Mouse (Mus musculus) brown adipose tissue, adult 24 weeks (tissue): ENCODE data around the gene Ociad1. TPM values are rescaled to one million over a fixed set of nuclear protein-coding genes. Genes with fewer than 3 reads are reported as not detected.

Experiments
- H3K27ac ChIP-seq: fragments of 200-500 bp; replicated peaks from 2 replicates; pipeline ENCODE4 v1.5.1; 2012; ENCODE audit warnings: low read depth, mild to moderate bottlenecking, low read length
- H3K4me1 ChIP-seq: fragments of 200-500 bp; 2 replicates; pipeline ENCODE4 v1.6.1; 2012; ENCODE audit warnings: low read length, mixed read lengths; ENCODE audit not compliant: control insufficient read depth, insufficient read depth, insufficient read length
- H3K4me3 ChIP-seq: fragments of 200-500 bp; 2 replicates; pipeline ENCODE4 v1.5.1; 2012; ENCODE audit warnings: low read depth, mild to moderate bottlenecking, low read length, moderate library complexity; ENCODE audit not compliant: insufficient read depth
- polyA plus RNA-seq: library from polyadenylated mRNA; stranded (reverse); fragments of >200 nt; gene quantifications from 2 replicates; pipeline ENCODE4 v1.2.4, GENCODE M21; 2012; ENCODE audit not compliant: missing spikeins, insufficient read depth, insufficient read length

Ociad1 gene
- polyA plus RNA-seq, 1 experiment = 384 TPM

DNA sequence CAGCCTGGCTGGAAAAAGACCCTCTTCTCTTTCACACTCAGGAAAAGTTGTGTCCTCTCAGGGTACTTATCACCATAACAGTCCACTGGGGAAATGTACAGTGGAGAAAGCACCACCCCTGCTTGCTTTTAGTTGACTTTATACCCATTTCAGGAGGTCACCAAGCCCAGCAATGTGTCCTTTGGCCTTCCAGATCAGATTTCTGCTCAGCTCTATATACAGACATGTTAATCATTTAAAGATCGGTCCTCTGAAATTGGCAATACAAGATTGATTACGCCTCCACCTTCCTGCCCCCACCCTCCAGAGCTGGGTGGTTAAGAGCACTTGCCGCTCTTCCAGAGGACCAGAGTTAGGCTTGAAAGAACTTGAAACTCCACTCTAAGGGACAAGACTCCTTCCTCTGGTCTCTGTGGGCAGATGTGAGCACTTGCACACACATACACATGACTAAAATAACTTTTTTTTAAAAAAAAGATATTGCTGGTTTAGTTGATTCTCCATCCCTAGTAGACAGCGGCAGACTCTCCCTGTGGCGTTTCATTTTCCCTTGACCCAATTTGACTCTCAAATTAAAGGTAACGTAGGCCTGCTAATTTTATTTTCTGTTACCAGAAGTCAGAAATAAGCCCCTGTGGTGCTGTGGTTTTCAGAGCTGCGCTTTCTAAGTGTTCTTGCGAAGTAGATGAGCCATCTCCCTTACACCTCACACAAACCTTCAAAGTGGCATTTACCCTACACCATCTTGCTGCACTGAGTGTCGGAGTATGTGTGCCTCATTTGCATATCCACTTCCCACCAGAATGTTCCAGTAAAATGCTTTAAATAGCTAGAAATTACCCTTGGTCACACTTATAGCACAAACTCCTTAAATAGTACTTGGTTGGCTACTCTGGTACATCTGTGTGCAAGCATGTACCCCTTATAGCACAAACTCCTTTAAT lies 47.5 kb downstream of the Ociad1 start:
- Histone ChIP-seq H3K4me3 (no peak overlapping the region), H3K27ac (no peak overlapping the region), H3K4me1 (no peaks in the 10 kb centered on the region)

DNA sequence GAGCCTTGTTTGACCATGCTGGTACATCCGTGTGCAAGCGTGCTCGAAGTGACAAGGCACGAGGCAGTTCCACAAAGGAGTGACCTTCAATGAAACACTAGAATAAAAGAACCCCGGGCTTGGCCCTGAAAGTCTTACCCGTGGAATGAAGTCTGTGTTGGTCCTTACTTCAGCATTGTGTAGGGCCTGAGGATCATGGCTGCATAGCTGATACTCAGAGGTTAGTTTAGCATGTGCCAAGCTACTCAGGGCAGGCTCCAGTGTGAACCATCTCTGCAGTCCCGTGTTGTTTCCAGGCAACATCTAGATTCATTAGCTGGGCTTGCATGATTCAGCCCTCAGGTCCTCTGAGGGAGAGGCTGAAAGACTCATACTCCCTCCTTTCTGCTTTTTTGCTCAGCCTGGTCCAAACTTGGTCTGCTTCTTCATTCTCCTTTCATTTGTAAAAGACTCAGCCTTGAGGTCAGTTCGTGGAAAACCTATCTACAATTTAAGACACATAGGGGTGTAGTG lies 48.2 kb downstream of the Ociad1 start, which contains the start of gene Ociad2:
Ociad2 (minus strand) TSS at position 306 of the 513 bp plus-strand sequence.
- Histone ChIP-seq H3K27ac (no peak within 1 kb of the TSS), H3K4me3 (no peak within 1 kb of the TSS), H3K4me1 (no peaks in the 10 kb centered on the region)

DNA sequence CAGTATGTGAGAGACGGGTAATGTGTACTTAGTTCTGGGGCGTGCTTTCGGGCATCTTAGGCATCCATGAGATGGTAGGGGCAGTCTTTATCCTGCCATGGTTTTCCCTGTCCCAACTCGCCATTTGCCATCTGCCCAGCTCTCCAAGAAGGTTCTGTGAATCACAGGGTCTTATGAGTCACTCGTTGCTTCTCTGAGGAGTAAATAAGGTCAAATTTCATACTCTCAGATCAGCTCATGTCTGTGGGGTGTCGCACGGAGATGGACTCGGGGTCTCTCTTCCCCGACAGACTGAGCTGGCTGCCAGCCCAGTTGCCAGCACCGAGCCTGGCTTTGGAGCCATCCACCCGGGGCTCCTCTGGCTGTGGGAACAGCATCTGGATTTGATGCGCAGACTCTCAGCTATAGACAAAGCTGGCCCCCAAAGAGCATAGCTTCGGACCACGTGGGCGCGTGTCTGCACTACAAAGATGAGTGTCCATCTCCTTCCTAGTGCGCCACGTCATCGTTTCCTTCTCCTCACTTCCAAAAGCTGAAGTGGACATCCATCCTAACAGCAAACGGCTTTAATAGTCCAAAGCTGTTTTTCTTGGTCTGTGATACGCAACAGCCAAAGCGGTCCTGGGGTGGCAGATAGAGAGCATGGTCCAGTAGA lies 50.2 kb downstream of the Ociad1 start:
- no peak overlapping the region for H3K4me3 ChIP-seq
- H3K4me1 ChIP-seq = no peaks in the 10 kb centered on the region
- H3K27ac ChIP-seq = no peak overlapping the region

DNA sequence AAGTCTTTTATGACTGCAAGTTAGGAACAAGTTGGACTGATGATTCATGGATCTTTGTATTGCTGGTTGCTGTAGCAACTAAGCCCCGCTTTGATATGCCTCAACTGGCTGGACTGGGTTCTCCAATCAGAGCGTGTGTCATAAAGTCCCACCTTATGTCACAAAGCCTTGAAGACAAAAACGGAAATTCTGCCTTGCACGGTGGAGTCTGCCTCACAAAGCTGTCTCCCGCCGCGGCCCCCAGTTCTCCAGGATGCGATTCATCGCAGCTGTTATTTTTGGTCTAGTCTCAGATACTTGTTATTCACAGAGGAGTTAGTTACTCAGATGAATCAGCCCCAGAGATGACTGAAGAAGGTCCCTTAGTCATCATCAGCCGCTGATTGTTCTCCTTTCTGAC lies 51.7 kb downstream of the Ociad1 start:
- Histone ChIP-seq H3K27ac (no peak overlapping the region), H3K4me1 (no peaks in the 10 kb centered on the region), H3K4me3 (no peak overlapping the region)

DNA sequence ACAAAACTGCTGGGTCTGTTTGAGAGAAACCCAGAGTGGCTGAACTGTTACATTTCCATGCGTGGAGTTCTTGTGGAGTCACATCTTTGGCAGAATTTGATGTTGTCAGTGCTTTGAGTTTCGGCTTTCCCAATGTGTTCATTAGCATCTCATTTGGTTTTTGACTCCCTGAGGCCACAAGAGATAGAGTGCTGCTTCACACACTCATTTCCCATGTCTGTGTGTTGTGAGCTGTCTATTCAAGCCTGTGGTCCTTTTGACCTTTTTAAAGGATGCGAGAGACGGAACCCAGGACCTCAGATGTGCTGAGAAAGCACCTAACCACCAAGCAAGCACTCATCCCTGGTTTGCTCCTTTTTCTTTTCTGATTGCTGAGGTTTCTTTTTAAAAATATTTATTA lies 52.7 kb downstream of the Ociad1 start:
- Histone ChIP-seq H3K4me3 (no peak overlapping the region), H3K4me1 (no peaks in the 10 kb centered on the region), H3K27ac (no peak overlapping the region)

DNA sequence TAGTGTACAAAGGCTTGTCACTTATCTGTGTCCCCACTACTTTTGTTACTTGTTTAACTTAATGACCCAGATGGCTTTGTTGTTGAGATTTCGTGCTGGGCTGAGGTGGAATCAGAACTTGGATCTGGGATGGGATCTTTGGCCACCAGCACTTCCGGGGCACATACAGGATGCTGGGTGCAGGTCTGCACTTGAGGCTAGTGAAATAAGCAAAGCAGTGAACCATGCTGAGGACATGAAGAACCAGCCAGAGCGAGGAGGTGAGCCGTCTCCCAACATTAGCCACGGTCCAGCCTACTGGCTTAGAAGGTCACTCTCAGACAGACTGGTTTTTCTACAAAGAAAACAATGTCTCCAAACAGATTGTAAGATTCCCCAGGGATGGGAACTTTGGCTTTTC lies 56.9 kb downstream of the Ociad1 start:
- no peaks in the 10 kb centered on the region for H3K4me1 ChIP-seq
- H3K4me3 ChIP-seq = no peak overlapping the region
- H3K27ac ChIP-seq = no peak overlapping the region

DNA sequence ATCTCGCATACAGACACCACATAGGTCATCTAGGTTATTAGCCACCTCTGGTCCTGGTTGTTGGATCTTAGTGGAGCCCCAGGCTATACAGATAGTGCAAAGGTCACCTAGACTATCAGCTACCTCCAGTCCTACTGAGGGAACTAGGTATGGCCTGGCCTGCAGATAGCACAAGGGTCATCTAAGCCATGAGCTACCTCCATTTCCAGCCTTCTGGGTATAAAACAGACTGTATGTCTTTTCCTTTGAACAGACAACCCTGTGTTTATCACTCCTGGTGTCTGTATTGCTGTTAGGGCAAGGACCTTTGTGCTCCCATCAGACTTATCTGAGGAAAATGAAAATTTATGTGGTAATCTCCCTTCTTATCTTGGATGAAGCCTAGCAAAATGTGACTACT lies 59.2 kb downstream of the Ociad1 start:
- H3K4me3 ChIP-seq = no peak overlapping the region
- no peaks in the 10 kb centered on the region for H3K4me1 ChIP-seq
- H3K27ac ChIP-seq = no peak overlapping the region

DNA sequence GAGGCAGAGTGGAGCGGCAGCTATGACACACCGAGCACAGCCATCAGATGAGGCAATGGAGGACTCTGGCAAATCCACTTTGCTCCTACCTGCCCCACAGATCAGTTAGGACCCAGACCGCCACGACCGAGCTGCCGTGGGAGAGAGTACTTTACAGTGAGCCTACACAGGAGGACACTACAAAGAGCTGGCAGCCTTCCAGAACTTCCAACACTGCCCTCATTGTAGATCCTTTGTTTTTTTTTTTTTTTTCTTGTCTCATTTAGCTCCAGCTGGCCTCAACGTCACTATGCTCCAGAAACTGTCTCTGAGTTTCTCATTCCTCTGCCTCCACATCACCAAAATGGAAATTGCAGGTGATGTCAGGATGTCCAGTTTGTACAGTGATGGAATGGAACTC lies 60.9 kb downstream of the Ociad1 start:
- Histone ChIP-seq H3K4me3 (no peak overlapping the region), H3K4me1 (no peaks in the 10 kb centered on the region), H3K27ac (no peak overlapping the region)

DNA sequence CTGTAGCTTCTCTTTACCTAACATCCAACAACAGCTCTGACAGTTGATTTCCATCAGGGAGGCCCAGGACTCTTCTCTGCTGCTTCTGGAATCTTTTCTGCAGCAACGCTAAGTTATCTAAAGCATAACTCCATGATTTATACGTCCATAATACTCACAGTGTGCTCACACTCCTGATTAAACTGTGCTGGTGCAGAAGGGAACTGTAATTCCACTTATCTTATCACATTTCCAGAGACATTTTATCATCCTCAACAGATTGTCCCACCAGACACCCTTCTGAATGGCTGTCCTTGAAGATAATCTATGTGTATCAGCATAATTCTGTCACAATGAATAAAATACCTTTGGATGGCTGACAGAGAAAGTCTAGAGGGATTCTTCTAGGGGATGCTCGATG lies 61.4 kb downstream of the Ociad1 start:
- H3K4me3 ChIP-seq = no peak overlapping the region
- H3K27ac ChIP-seq = no peak overlapping the region
- no peaks in the 10 kb centered on the region for H3K4me1 ChIP-seq

DNA sequence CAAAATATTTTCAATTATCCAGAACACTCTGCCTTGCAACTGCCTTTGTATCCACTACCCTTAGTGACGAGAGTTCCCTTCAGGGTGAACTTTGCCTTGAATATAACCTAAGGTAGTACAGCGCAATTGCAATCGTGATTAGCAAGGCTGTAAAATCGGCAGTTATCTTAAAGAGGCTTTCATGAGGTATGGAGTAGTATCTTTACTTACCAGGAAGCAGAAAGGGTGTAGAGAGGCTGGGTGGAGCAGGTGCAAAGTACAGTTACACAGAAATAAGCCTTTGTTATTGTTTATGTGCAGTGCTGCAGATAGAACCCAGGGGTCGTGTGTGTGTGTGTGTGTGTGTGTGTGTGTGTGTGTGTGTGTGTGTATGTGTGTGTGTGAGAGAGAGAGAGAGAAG lies 62.8 kb downstream of the Ociad1 start:
- Histone ChIP-seq H3K27ac (no peak overlapping the region), H3K4me3 (no peak overlapping the region), H3K4me1 (no peaks in the 10 kb centered on the region)

DNA sequence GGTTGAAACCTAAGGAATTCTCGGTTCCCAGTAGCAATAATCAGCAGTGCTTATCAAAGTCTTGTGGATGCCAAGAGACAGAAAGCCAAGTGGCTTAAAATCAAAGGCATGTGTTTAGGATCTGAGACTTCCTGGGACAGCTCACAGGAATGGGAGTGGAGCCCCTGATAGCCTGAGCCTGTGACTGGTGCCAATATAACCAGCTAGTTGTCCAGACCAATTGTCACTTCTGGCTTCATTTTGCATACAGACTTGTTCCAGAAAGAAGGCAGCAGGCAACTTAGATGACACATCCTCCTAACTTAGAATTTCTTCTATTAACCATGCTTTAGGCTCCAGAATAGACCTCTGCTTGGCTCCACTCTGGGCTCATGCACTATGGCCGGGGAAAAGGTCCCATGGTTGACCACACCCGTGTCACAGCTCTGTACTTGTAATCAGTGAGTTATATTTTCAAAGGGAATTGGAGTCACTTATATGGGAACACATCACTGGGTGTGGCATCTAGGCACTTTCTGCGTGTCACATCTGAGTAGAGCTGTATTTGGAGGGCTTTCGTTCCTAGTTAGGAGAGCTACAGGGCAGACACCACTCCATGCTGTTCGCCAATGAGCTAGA lies 66.7 kb downstream of the Ociad1 start:
- Histone ChIP-seq H3K27ac (no peak overlapping the region), H3K4me3 (no peak overlapping the region), H3K4me1 (no peaks in the 10 kb centered on the region)

DNA sequence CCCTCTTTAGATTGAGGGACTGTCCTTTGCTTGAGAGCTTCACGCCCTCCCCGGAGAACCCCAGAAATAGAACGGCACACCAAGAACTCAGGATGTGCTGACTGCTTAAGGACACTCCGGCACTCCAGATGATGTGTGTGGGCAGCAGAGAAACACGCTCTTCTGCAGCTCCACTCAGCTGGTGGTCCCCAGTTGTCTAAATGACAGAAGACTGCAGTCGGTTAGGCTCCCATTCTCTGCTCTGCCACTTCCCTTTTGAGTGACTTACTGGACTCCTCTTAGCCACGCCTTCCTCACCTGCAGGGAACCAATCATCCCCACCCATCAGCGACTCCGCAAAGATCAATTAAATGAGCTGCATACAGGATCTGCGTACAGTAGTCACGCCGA lies 67.2 kb downstream of the Ociad1 start:
- Histone ChIP-seq H3K4me1 (no peaks in the 10 kb centered on the region), H3K4me3 (no peak overlapping the region), H3K27ac (no peak overlapping the region)

DNA sequence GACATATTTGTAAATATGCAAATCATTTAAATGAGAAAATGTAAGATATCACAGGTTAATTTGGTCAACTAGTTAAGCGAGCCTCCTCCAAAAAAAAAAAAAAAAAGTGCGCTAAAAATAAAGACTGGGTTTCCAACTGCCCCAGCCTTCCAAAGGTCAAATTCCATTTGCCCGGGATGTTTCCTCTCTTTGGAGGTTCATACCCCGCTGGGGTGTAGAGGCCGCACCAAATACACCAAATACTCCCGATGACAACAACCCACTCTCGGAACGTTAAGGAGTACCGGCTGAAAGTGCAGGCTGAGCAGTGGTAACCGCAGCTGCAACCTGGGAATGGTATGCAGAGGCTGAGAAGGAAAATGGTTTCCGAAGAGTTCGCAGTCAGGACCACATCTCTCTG lies 67.7 kb downstream of the Ociad1 start:
- no peaks in the 10 kb centered on the region for H3K4me1 ChIP-seq
- no peak overlapping the region for H3K27ac ChIP-seq
- H3K4me3 ChIP-seq = no peak overlapping the region

DNA sequence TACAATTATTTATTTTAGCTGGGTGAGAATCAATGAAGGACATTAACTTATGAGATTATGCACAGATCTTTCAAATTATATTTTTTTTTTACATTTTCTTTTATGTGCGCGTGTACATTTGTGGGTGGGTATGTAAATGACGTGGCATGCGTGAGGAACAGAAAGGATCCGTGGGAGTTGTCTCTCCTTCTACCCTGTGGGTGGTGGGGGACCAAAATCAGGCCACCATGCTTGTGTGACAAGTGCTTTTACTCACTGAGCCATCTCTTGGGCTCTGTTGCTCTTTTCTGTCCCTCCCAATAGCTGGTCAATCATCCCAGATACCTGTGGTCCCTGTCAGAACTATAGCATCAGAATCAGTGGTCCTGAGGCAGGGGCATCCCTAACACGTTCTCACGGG lies 69.8 kb downstream of the Ociad1 start:
- H3K27ac ChIP-seq = no peak overlapping the region
- H3K4me3 ChIP-seq = no peak overlapping the region
- no peaks in the 10 kb centered on the region for H3K4me1 ChIP-seq

DNA sequence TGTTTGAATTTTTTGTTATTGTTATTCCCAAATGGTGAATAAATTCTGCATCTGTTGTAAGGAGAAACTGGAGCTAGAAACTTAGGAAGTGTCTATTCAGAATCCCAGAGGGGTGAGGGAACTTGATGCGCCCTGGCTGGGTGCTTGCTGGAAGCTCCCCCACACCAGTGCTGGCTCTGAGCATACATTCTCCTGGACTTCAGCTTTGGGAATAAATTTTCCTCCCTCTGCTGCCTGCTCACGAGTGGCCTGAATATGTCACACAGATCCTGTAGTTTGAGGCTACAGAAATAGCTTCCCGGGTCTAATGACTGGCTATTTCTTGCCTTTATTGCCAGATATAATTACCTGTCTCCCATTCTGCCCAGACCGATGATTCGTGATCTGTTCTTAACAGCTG lies 70.2 kb downstream of the Ociad1 start:
- Histone ChIP-seq H3K27ac (no peak overlapping the region), H3K4me3 (no peak overlapping the region), H3K4me1 (no peaks in the 10 kb centered on the region)
